Mouse (Mus musculus) liver, embryonic 13.5 days (tissue): ENCODE results near the gene Unc5cl. TPM values are rescaled to one million over a fixed set of nuclear protein-coding genes. Genes with fewer than 3 reads are reported as not detected.

Source experiments
- ATAC-seq: fragments of 200-750 bp; cut with Nextera tagmentation; 2 replicates; pipeline ENCODE4 v1.8.0; 2017; ENCODE audit warnings: low read depth, mild to moderate bottlenecking, moderate number of reproducible peaks, moderate library complexity
- DNase-seq: peaks from one replicate; pipeline ENCODE4 v3.0.0; 2022
- H3K27ac ChIP-seq: fragments of 300-500 bp; sonication (generic); 2 replicates; pipeline ENCODE4 v1.5.1; 2015; ENCODE audit warnings: moderate library complexity, mild to moderate bottlenecking, inconsistent platforms
- H3K27me3 ChIP-seq: fragments of 300-500 bp; sonication (generic); 2 replicates; pipeline ENCODE4 v1.6.1; 2015; ENCODE audit warnings: mild to moderate bottlenecking, inconsistent platforms
- H3K36me3 ChIP-seq: fragments of 300-500 bp; sonication (generic); 2 replicates; pipeline ENCODE4 v1.6.1; 2015; ENCODE audit warnings: mild to moderate bottlenecking, inconsistent platforms
- H3K4me1 ChIP-seq: fragments of 300-500 bp; sonication (generic); replicated peaks from 2 replicates; pipeline ENCODE4 v1.6.1; 2015; ENCODE audit warnings: inconsistent platforms
- H3K4me2 ChIP-seq: fragments of 300-500 bp; sonication (generic); 2 replicates; pipeline ENCODE4 v1.6.1; 2015; ENCODE audit warnings: inconsistent platforms, mild to moderate bottlenecking, moderate library complexity
- H3K4me3 ChIP-seq: fragments of 300-500 bp; sonication (generic); replicated peaks from 2 replicates; pipeline ENCODE4 v1.5.1; 2015; ENCODE audit warnings: mild to moderate bottlenecking, inconsistent platforms
- H3K9ac ChIP-seq: fragments of 300-500 bp; sonication (generic); 2 replicates; pipeline ENCODE4 v1.6.1; 2015; ENCODE audit warnings: mild to moderate bottlenecking, inconsistent platforms
- H3K9me3 ChIP-seq: fragments of 300-500 bp; sonication (generic); replicated peaks from 2 replicates; pipeline ENCODE4 v1.6.1; 2016; ENCODE audit warnings: inconsistent platforms
- WGBS: fragments of 180-500 bp; shearing (Covaris S2); methylation state at CpG from one replicate; pipeline ENCODE4 v1.1.7; 2015; ENCODE audit not compliant: insufficient replicate concordance; 5-methylcytosine and 5-hydroxymethylcytosine counted together
- polyA plus RNA-seq: library from polyadenylated mRNA; unstranded; fragments of >200 nt; fragmentation: Nextera tagmentation; extraction: Ambion mirVana; gene quantifications from 2 replicates; pipeline ENCODE4 v1.2.1, GENCODE M21; 2015

Gene Unc5cl
- polyA plus RNA-seq, 1 experiment from 2014 or later: 3.5 TPM

DNA sequence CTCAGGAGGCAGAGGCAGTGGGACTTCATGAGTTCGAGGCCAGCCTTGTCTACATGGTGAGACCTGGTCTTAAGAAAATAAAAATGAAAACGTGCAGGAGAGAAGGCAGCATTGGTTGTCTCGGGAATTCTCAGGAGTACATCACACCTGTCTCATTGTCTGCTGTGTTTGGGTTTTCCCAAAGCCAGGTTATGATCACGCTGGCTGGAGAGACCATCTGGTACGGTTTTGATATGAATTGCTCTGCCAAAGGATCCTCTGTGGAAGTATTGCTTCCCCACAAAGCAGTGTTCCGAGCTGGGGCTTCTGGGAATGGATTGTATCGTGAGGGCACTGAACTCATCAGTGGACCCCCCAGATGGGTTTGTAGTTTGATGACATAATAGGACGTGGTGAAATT lies 20.7 kb downstream of the Unc5cl start:
- no peaks in the 10 kb centered on the region for H3K36me3 ChIP-seq
- 63% methylated on average over 8 of the region's 8 CpGs for WGBS
- DNase-seq: no peak
- no peaks in the 10 kb centered on the region for H3K9me3 ChIP-seq
- ATAC-seq: no peak
- no peak overlapping the region for H3K27ac ChIP-seq
- H3K27me3 ChIP-seq: no peaks in the 10 kb centered on the region
- no peak overlapping the region for H3K4me2 ChIP-seq
- no peak overlapping the region for H3K9ac ChIP-seq
- no peak overlapping the region for H3K4me3 ChIP-seq
- no peaks in the 10 kb centered on the region for H3K4me1 ChIP-seq

DNA sequence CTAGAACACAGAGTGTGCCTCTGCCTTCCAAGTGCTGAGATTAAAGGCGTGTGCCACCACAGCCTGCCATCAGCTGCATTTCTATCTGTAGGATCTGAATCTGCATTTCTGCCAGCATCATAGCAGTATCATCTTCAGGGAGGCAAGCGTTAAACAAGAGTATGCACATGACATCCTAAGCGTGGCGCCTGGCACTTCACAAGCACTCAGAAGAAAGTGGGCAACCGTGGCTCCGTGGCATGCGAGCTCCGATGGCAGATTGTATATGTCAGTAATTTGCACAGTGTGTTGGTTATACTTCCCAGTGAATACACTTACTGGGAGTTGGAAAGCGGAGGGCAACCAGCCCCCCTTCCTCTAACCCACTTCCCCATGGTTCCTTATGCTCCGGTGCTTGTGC lies 25.3 kb downstream of the Unc5cl start:
- 75% methylated on average over 10 of the region's 10 CpGs for WGBS
- DNase-seq (no peak), ATAC-seq (no peak)
- H3K27me3 ChIP-seq: no peaks in the 10 kb centered on the region
- H3K36me3 ChIP-seq: no peaks in the 10 kb centered on the region
- H3K4me3 ChIP-seq: no peak overlapping the region
- H3K9ac ChIP-seq: no peak overlapping the region
- H3K27ac ChIP-seq: no peak overlapping the region
- H3K4me2 ChIP-seq: no peak overlapping the region
- H3K4me1 ChIP-seq: peaks cover 13% of the 10 kb centered on the region
- no peaks in the 10 kb centered on the region for H3K9me3 ChIP-seq

DNA sequence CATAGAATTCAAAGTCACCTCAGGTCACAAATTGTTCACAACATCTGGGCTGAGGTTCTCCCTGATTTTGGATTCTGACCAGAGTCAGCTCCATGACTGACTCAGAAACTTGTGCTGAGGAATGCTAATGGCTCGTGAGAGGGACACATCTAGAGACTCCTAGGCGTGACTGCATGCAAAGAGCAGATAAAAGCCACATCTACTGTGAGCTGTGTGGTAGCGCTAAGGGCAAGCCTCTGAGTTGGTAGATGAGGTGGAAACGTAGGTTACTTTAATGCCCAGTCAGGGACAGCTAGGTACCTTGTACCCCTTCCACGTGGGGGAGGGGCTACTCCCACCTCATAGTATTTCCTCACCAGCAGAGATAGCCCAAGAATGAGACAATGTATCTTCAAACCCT lies 29.1 kb downstream of the Unc5cl start:
- Histone ChIP-seq H3K9ac (no peak overlapping the region), H3K4me2 (0 out of 2 replicates have a peak overlapping the region, but pooled peaks have one; percentile 12), H3K9me3 (no peaks in the 10 kb centered on the region), H3K27me3 (no peaks in the 10 kb centered on the region), H3K4me1 (peaks cover 13% of the 10 kb centered on the region), H3K27ac (peak overlapping the region; percentile 47), H3K4me3 (no peak overlapping the region), H3K36me3 (no peaks in the 10 kb centered on the region)
- ATAC-seq (peak; percentile 75), DNase-seq (no peak)
- WGBS: 36% methylated on average over 5 of the region's 5 CpGs

DNA sequence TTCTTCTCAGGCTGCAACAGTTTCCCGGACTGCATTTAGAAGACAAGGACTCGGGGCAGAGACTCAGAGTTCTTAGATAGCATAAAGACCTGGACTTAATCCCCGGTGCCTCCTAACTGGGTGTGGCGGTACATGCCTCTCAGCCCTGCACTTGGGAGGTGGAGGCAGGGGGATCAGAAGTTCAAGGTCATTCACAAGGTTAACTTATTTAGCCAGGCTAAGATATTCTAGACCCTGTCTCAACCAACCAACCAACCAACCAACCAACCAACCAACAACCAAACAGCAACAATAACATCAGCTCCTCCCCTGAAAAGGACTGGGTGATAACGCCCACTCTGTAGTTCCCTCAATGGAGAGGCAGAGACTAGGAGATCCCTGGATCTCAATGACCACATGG lies 29.5 kb downstream of the Unc5cl start:
- peak; percentile 36; the same call in 1 of the 2 replicates for ATAC-seq
- H3K27ac ChIP-seq: peak overlapping the region; percentile 47
- H3K4me3 ChIP-seq: no peak overlapping the region
- no peak for DNase-seq
- no peaks in the 10 kb centered on the region for H3K9me3 ChIP-seq
- no peaks in the 10 kb centered on the region for H3K27me3 ChIP-seq
- 0 out of 2 replicates have a peak overlapping the region, but pooled peaks have one; percentile 12 for H3K4me2 ChIP-seq
- no peaks in the 10 kb centered on the region for H3K36me3 ChIP-seq
- H3K4me1 ChIP-seq: peaks cover 13% of the 10 kb centered on the region
- H3K9ac ChIP-seq: no peak overlapping the region
- 70% methylated on average over 5 of the region's 5 CpGs for WGBS

DNA sequence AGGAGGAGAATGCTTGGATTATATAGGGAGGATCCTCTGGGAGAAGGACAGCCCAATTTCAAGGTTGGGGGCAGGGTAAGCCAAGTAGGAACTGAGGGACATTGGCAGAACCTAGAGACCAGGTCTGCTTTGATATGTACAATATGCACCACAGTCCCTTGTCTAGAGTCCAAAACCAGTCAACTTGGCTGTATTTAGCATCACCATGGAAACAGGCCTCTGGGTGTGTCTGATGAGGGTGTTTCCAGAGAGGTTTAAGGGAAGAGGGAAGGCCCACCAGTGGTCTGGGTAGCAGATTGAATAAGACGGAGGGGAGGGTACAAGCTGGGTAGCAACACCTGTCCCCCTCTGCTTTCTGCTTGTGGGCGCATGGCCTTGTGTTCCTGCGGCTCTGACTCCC lies 34.8 kb downstream of the Unc5cl start:
- Histone ChIP-seq H3K4me3 (no peak overlapping the region), H3K4me1 (peaks cover under 1% of the 10 kb centered on the region; the same call in 1 of the 2 replicates), H3K9ac (no peak overlapping the region), H3K9me3 (no peaks in the 10 kb centered on the region), H3K36me3 (no peaks in the 10 kb centered on the region), H3K27ac (no peak overlapping the region), H3K4me2 (no peak overlapping the region), H3K27me3 (no peaks in the 10 kb centered on the region)
- DNase-seq: no peak
- WGBS: 74% methylated on average over 3 of the region's 3 CpGs
- ATAC-seq: no peak

DNA sequence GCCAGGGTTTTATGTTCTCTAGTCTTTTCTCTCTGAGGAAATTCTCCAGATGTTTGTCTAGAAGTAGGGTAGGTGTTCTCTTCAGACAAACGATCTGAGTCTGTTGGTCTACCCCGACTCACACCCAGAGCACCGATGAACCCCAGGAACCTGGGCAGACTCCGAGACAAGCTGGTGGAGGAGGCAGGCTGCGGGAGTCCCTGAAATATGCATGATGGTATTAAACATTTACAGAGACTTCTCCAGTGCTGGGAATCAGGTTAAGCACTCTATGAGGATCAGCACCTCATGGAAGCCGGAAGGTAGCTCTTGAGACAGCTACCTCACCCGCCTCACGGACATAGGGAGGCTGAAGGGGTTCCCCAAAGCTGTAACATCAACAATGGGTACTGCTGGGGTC lies 37.9 kb downstream of the Unc5cl start:
- Histone ChIP-seq H3K9ac (no peak overlapping the region), H3K36me3 (no peaks in the 10 kb centered on the region), H3K4me2 (no peak overlapping the region), H3K4me3 (no peak overlapping the region), H3K27me3 (no peaks in the 10 kb centered on the region), H3K4me1 (no peaks in the 10 kb centered on the region), H3K27ac (no peak overlapping the region), H3K9me3 (no peaks in the 10 kb centered on the region)
- WGBS: 81% methylated on average over 8 of the region's 8 CpGs
- no peak for DNase-seq
- ATAC-seq: no peak

DNA sequence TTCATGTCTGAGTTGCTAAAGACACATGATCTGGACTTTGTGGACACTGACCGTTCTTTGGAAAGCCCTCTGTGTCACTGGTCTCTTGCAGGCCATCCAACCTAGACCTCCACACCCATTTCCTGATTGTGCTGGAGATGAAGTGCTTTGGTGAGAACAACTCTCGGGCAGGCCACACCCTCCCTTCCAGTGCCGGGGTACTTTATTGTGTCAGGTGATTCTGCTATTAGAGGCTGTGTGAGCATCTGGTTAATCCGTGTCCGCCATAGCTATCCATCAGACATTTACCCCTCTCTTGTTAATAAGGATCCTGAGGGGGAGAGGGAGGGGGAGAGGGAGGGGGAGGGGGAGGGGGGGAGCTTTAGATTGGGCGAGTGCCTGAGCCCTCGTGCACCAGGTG lies 38.9 kb downstream of the Unc5cl start:
- Histone ChIP-seq H3K36me3 (no peaks in the 10 kb centered on the region), H3K9me3 (no peaks in the 10 kb centered on the region), H3K9ac (no peak overlapping the region), H3K27ac (no peak overlapping the region), H3K4me2 (no peak overlapping the region), H3K4me1 (no peaks in the 10 kb centered on the region), H3K4me3 (no peak overlapping the region), H3K27me3 (no peaks in the 10 kb centered on the region)
- 46% methylated on average over 7 of the region's 7 CpGs for WGBS
- ATAC-seq (no peak), DNase-seq (no peak)

DNA sequence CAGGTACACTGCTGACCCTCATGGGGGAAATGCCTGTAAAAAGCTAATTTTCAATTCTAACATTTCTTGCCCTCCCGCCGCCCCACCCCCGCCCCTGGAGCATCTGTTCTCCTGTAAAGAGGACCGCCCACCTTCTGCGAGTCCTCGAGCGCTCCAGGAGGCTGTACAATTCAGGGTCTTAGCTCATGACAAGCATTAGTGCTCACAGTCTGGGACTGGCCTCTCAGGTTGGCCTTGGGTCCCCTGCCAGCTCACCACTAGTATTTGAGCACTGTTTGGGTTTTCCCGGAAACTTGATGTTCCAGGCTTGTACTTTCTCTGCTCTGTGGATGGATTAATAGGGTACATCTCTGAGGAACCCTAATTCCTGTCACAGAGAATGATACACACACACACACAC lies 39.3 kb downstream of the Unc5cl start:
- Histone ChIP-seq H3K36me3 (no peaks in the 10 kb centered on the region), H3K4me1 (no peaks in the 10 kb centered on the region), H3K9ac (no peak overlapping the region), H3K27ac (no peak overlapping the region), H3K4me3 (no peak overlapping the region), H3K9me3 (no peaks in the 10 kb centered on the region), H3K27me3 (no peaks in the 10 kb centered on the region), H3K4me2 (no peak overlapping the region)
- ATAC-seq (no peak), DNase-seq (no peak)
- WGBS: 66% methylated on average over 8 of the region's 8 CpGs

DNA sequence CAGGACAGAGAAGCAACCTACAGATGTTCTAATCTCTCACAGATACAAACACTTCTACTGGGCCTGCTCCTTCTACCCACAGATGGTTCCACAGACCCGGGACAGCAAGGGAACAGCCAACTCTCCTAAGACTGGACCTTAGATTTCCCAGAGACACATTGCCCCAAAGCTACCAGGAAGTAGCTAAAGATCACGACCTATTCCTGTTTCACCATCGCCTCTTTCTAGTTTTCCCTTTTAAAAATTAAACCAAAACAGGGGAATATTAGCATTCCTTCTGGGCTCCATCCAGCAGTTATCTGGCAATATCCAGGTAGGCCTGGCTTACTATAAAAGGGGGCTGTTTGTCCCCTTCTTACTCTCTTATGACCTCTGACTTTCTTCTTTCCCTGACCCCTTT lies 43.3 kb downstream of the Unc5cl start:
- H3K9me3 ChIP-seq: no peaks in the 10 kb centered on the region
- no peak overlapping the region for H3K27ac ChIP-seq
- ATAC-seq: no peak
- H3K4me1 ChIP-seq: no peaks in the 10 kb centered on the region
- WGBS: 51% methylated on average over 3 of the region's 3 CpGs
- no peaks in the 10 kb centered on the region for H3K36me3 ChIP-seq
- no peak overlapping the region for H3K4me3 ChIP-seq
- H3K9ac ChIP-seq: no peak overlapping the region
- no peak overlapping the region for H3K4me2 ChIP-seq
- DNase-seq: no peak
- no peaks in the 10 kb centered on the region for H3K27me3 ChIP-seq

DNA sequence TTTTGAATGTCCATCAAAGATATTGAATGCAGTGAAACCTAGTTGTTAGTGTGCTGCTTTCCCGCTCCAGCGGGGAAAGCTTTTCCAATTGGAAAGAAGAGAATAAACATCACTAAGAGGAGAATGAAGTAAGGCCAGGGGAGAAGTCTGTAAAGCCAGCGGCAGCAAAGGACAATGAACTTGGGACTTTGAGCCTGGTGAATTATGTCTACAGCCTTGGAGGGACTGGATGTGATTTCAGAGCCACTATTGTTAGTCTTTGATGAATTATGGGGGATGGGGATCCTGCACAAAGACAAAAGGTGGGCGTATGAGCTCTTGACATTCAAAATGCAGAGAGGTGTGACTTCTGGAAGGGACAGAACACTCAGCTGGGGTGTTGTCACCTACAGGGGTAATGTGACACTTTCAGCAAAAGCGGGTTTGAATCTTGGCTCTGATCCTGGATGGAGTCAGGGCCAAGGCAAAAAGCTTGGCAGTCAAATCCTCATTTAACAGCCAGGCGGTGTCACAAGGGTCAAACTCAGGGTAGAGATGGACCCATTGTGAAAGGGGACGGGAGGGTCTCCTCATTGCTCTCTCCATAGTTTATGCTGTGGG lies 46.2 kb downstream of the Unc5cl start:
- no peak for DNase-seq
- Histone ChIP-seq H3K27me3 (no peaks in the 10 kb centered on the region), H3K4me3 (no peak overlapping the region), H3K4me2 (no peak overlapping the region), H3K9ac (no peak overlapping the region), H3K36me3 (no peaks in the 10 kb centered on the region), H3K4me1 (no peaks in the 10 kb centered on the region), H3K9me3 (no peaks in the 10 kb centered on the region), H3K27ac (no peak overlapping the region)
- 61% methylated on average over 7 of the region's 7 CpGs for WGBS
- no peak for ATAC-seq

DNA sequence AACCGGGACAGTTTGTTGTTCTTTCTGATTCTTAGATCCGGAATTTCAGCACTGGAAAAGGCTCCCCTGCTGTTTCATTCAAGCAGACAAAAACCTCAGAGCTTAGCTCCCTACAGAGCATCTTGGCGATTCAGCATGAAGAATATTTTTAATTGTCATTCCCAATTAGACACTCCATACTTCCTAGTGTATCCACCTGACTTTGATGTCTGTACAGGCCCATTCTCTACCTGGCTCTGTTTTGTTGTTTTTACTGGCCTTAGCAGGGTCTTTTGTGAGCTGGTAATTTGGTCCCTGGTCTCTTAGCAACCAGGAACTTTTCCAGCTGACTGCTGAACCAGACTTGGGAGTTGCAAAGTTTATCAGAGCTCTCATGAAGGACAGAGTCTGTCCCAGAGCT lies 50.3 kb downstream of the Unc5cl start:
- Histone ChIP-seq H3K9ac (no peak overlapping the region), H3K27ac (no peak overlapping the region), H3K36me3 (no peaks in the 10 kb centered on the region), H3K9me3 (no peaks in the 10 kb centered on the region), H3K4me3 (no peak overlapping the region), H3K27me3 (no peaks in the 10 kb centered on the region), H3K4me1 (no peaks in the 10 kb centered on the region), H3K4me2 (no peak overlapping the region)
- DNase-seq (no peak), ATAC-seq (no peak)
- 39% methylated on average over 3 of the region's 3 CpGs for WGBS

DNA sequence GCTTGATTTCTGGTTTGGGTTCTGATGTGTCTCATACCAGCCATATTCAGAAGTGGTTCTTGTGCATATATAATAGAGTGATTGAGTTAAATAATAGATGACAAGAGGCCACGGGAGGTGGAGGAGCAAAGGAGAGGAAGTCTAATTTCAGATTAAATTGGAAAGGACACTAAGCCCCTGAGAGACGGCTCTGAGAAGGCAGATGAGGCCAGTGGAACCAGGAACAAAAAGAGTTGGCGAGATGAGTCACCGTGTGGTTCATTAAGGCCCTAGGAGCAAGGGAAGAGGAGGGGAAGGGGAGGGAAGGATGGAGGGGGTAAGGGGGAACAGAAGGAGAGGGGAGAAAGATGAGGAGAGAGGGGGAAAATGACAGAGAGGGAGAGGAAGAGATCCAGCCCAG lies 52.3 kb downstream of the Unc5cl start:
- DNase-seq: no peak
- no peak overlapping the region for H3K27ac ChIP-seq
- H3K9me3 ChIP-seq: no peaks in the 10 kb centered on the region
- no peak for ATAC-seq
- no peaks in the 10 kb centered on the region for H3K4me1 ChIP-seq
- H3K9ac ChIP-seq: no peak overlapping the region
- 53% methylated on average over 4 of the region's 4 CpGs for WGBS
- H3K4me3 ChIP-seq: no peak overlapping the region
- H3K4me2 ChIP-seq: no peak overlapping the region
- no peaks in the 10 kb centered on the region for H3K27me3 ChIP-seq
- H3K36me3 ChIP-seq: no peaks in the 10 kb centered on the region
